Mouse (Mus musculus): ENCODE measurements around the gene Cd69. TPM values are rescaled to one million over a fixed set of nuclear protein-coding genes. Genes with fewer than 3 reads are reported as not detected.

Gene Cd69
- polyA plus RNA-seq, 1 experiment from 2014 or later = 0.09 TPM

- Histone ChIP-seq H3K9ac (replicated peaks) (no peak overlapping the region), H3K4me2 (no peak overlapping the region), H3K9me3 (replicated peaks) (no peaks in the 10 kb centered on the region), H3K27ac (replicated peaks) (no peak overlapping the region), H3K4me1 (no peaks in the 10 kb centered on the region), H3K27me3 (replicated peaks) (no peaks in the 10 kb centered on the region), H3K36me3 (no peaks in the 10 kb centered on the region), H3K4me3 (replicated peaks) (no peak overlapping the region)
- WGBS = 75% methylated on average over 3 of the region's 3 CpGs
- no peak for ATAC-seq (ENCODE audit: low FRiP score)
Observed at GRCm38 (mm10) chr6:129275624-129276203, 478 bp upstream of the Cd69 start.

- H3K36me3 ChIP-seq = no peaks in the 10 kb centered on the region
- no peak overlapping the region for H3K4me3 ChIP-seq (replicated peaks)
- no peak for ATAC-seq (ENCODE audit: low FRiP score)
- 85% methylated on average over 2 of the region's 2 CpGs for WGBS
- H3K9me3 ChIP-seq (replicated peaks) = no peaks in the 10 kb centered on the region
- H3K9ac ChIP-seq (replicated peaks) = no peak overlapping the region
- no peaks in the 10 kb centered on the region for H3K4me1 ChIP-seq
- H3K27me3 ChIP-seq (replicated peaks) = no peaks in the 10 kb centered on the region
- H3K4me2 ChIP-seq = no peak overlapping the region
- H3K27ac ChIP-seq (replicated peaks) = no peak overlapping the region
Observed at GRCm38 (mm10) chr6:129274476-129274875, 760 bp downstream of the Cd69 start.

- 85% methylated on average over 3 of the region's 3 CpGs for WGBS
Observed at GRCm38 (mm10) chr6:129273662-129274061, 1.6 kb downstream of the Cd69 start.

GRCm38 (mm10) chr6:129266438-129267022, 8.7 kb downstream of the Cd69 start:
- no peak overlapping the region for H3K4me3 ChIP-seq (replicated peaks)
- H3K27ac ChIP-seq (replicated peaks) = no peak overlapping the region
- no peaks in the 10 kb centered on the region for H3K36me3 ChIP-seq
- WGBS = 88% methylated on average over 1 of the region's 1 CpGs
- H3K9me3 ChIP-seq (replicated peaks) = no peaks in the 10 kb centered on the region
- no peaks in the 10 kb centered on the region for H3K27me3 ChIP-seq (replicated peaks)
- no peak overlapping the region for H3K4me2 ChIP-seq
- no peak overlapping the region for H3K9ac ChIP-seq (replicated peaks)
- ATAC-seq (ENCODE audit: low FRiP score) = no peak
- H3K4me1 ChIP-seq = no peaks in the 10 kb centered on the region

More at GRCm38 (mm10) chr6:129273662-129274061, 1.6 kb downstream of the Cd69 start:
- no peak for ATAC-seq (ENCODE audit: low FRiP score)
- Histone ChIP-seq H3K36me3 (no peaks in the 10 kb centered on the region), H3K9me3 (replicated peaks) (no peaks in the 10 kb centered on the region), H3K4me3 (replicated peaks) (no peak overlapping the region), H3K27ac (replicated peaks) (no peak overlapping the region), H3K27me3 (replicated peaks) (no peaks in the 10 kb centered on the region), H3K4me2 (no peak overlapping the region), H3K9ac (replicated peaks) (no peak overlapping the region), H3K4me1 (no peaks in the 10 kb centered on the region)

DNA sequence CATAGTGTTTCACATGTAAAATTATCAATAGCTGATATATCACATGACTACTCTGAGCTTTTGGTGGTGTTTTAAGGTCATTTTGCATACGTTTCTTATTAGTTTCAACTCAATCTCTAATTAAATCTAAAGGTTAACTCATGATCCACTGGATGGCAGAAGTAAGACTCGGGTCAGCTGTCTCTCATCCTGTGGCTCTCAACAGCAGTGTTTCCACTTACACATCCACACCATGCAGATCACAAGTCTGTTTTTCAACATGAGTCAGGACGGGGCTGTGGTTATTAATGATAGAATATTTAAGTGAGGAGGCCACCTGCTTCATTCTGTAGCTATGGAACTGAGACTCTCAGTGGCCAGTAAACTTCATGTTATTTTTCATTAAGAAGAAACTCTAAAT, 9.4 kb downstream of the Cd69 start:
- no peak overlapping the region for H3K4me3 ChIP-seq (replicated peaks)
- 79% methylated on average over 3 of the region's 3 CpGs for WGBS
- H3K9me3 ChIP-seq (replicated peaks) = no peaks in the 10 kb centered on the region
- ATAC-seq (ENCODE audit: low FRiP score) = no peak
- H3K36me3 ChIP-seq = no peaks in the 10 kb centered on the region
- H3K4me2 ChIP-seq = no peak overlapping the region
- no peak overlapping the region for H3K9ac ChIP-seq (replicated peaks)
- no peaks in the 10 kb centered on the region for H3K4me1 ChIP-seq
- H3K27me3 ChIP-seq (replicated peaks) = no peaks in the 10 kb centered on the region
- no peak overlapping the region for H3K27ac ChIP-seq (replicated peaks)

- no peak for ATAC-seq (ENCODE audit: low FRiP score)
- WGBS = 91% methylated on average over 4 of the region's 4 CpGs
- no peak overlapping the region for H3K4me3 ChIP-seq (replicated peaks)
- no peaks in the 10 kb centered on the region for H3K36me3 ChIP-seq
- H3K9ac ChIP-seq (replicated peaks) = no peak overlapping the region
- no peaks in the 10 kb centered on the region for H3K27me3 ChIP-seq (replicated peaks)
- no peak overlapping the region for H3K4me2 ChIP-seq
- no peaks in the 10 kb centered on the region for H3K4me1 ChIP-seq
- no peak overlapping the region for H3K27ac ChIP-seq (replicated peaks)
- H3K9me3 ChIP-seq (replicated peaks) = no peaks in the 10 kb centered on the region
Observed at GRCm38 (mm10) chr6:129260940-129261339, 14.3 kb downstream of the Cd69 start.

DNA sequence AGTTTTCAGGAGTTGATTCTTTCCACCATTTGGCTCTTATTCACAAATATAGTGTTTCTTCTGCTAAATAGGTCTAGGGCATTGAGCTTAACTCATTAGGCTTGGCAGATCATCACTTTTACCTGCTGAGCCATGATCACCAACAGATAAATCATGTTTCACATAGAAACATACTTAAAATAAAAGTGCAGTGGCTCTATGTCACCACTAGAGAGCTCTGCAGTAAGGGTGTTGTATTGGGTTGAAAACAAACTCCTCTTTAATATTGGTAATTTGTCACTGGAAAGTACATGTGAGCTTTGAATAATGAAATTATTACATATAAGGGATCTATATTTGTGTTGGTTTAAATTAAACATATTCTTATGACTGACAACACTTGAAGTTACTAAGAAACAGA, 15.2 kb downstream of the Cd69 start:
- Histone ChIP-seq H3K4me2 (no peak overlapping the region), H3K4me3 (replicated peaks) (no peak overlapping the region), H3K36me3 (no peaks in the 10 kb centered on the region), H3K9ac (replicated peaks) (no peak overlapping the region), H3K27me3 (replicated peaks) (no peaks in the 10 kb centered on the region), H3K27ac (replicated peaks) (no peak overlapping the region), H3K4me1 (no peaks in the 10 kb centered on the region), H3K9me3 (replicated peaks) (no peaks in the 10 kb centered on the region)
- no peak for ATAC-seq (ENCODE audit: low FRiP score)

GRCm38 (mm10) chr6:129256018-129256417, 19.2 kb downstream of the Cd69 start:
- H3K4me1 ChIP-seq = no peaks in the 10 kb centered on the region
- H3K9me3 ChIP-seq (replicated peaks) = no peaks in the 10 kb centered on the region
- no peak overlapping the region for H3K4me2 ChIP-seq
- 60% methylated on average over 7 of the region's 7 CpGs for WGBS
- no peak overlapping the region for H3K4me3 ChIP-seq (replicated peaks)
- H3K36me3 ChIP-seq = no peaks in the 10 kb centered on the region
- no peak overlapping the region for H3K9ac ChIP-seq (replicated peaks)
- no peaks in the 10 kb centered on the region for H3K27me3 ChIP-seq (replicated peaks)
- H3K27ac ChIP-seq (replicated peaks) = no peak overlapping the region
- no peak; the same call in 1 of the 2 replicates for ATAC-seq (ENCODE audit: low FRiP score)

GRCm38 (mm10) chr6:129254949-129255602, 20.2 kb downstream of the Cd69 start:
- no peak overlapping the region for H3K9ac ChIP-seq (replicated peaks)
- H3K4me3 ChIP-seq (replicated peaks) = no peak overlapping the region
- no peak; the same call in 1 of the 2 replicates for ATAC-seq (ENCODE audit: low FRiP score)
- 29% methylated on average over 4 of the region's 4 CpGs for WGBS
- no peaks in the 10 kb centered on the region for H3K36me3 ChIP-seq
- H3K27me3 ChIP-seq (replicated peaks) = no peaks in the 10 kb centered on the region
- H3K4me2 ChIP-seq = no peak overlapping the region
- H3K27ac ChIP-seq (replicated peaks) = no peak overlapping the region
- H3K9me3 ChIP-seq (replicated peaks) = no peaks in the 10 kb centered on the region
- H3K4me1 ChIP-seq = no peaks in the 10 kb centered on the region

- H3K4me1 ChIP-seq = no peaks in the 10 kb centered on the region
- H3K4me2 ChIP-seq = no peak overlapping the region
- no peaks in the 10 kb centered on the region for H3K27me3 ChIP-seq (replicated peaks)
- no peak overlapping the region for H3K9ac ChIP-seq (replicated peaks)
- WGBS = 78% methylated on average over 4 of the region's 4 CpGs
- no peaks in the 10 kb centered on the region for H3K36me3 ChIP-seq
- H3K27ac ChIP-seq (replicated peaks) = no peak overlapping the region
- H3K4me3 ChIP-seq (replicated peaks) = no peak overlapping the region
- no peak for ATAC-seq (ENCODE audit: low FRiP score)
- H3K9me3 ChIP-seq (replicated peaks) = no peaks in the 10 kb centered on the region
Observed at GRCm38 (mm10) chr6:129254314-129254713, 20.9 kb downstream of the Cd69 start.

DNA sequence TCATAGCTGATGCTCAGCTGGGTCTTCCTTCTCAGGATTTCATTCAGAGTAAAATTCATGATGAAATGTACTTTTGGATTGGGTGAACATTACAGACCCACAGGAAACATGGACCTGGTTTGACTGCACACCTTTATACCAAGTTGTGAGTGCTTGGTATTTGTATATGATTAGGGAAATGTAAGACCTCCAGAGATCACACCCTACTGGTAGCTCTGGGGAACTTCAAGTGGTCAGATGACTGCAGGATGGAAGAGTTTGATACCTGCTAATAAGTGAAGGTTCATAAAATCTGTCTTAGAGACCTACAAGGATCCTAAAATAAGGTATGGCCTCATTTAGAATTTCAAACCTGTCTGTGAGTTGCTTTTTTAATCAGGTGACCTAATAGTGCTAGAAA, 27.0 kb downstream of the Cd69 start:
- Histone ChIP-seq H3K36me3 (no peaks in the 10 kb centered on the region), H3K4me1 (no peaks in the 10 kb centered on the region), H3K9ac (replicated peaks) (no peak overlapping the region), H3K4me3 (replicated peaks) (no peak overlapping the region), H3K27me3 (replicated peaks) (no peaks in the 10 kb centered on the region), H3K27ac (replicated peaks) (no peak overlapping the region), H3K4me2 (no peak overlapping the region), H3K9me3 (replicated peaks) (no peaks in the 10 kb centered on the region)
- ATAC-seq (ENCODE audit: low FRiP score) = no peak

DNA sequence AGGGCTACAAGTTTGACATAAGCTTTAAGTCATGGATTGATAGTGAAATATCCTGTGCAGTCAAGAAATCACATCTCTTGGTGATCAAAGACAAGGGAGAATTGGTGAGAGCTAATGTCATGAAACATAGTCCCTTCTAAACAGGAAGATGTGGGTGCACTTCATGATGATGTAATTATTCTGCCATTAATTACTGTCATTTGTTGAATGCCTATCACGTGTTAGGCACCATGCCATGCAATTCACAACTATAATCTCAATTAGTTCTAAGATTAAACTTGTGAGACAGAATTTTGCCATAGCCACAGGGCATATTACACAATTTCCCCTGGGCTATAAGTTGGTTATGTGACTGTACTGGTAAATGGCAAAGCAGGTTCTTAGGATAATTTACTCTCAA, 28.2 kb downstream of the Cd69 start:
- ATAC-seq (ENCODE audit: low FRiP score) = no peak
- Histone ChIP-seq H3K9me3 (replicated peaks) (no peaks in the 10 kb centered on the region), H3K27me3 (replicated peaks) (no peaks in the 10 kb centered on the region), H3K36me3 (no peaks in the 10 kb centered on the region), H3K27ac (replicated peaks) (no peak overlapping the region), H3K4me3 (replicated peaks) (no peak overlapping the region), H3K9ac (replicated peaks) (no peak overlapping the region), H3K4me2 (no peak overlapping the region), H3K4me1 (no peaks in the 10 kb centered on the region)
- 62% methylated on average over 1 of the region's 1 CpGs for WGBS

Measured in neural tube, embryonic 15.5 days (tissue).